In genomic region chr4:47278397-47278796, GRCm38 (mm10) we compare ENCODE assay signal across 29 mouse cellular contexts.
DNase-seq lines count a peak whose midpoint lies in the region; ATAC-seq lines count a peak whose summit lies in the region.
"Had no signal": no experiment of that assay in that cellular context is flagged by ENCODE, and none has a peak within 500 bp of the region (broad histone marks: within the 10 kb centered on the region; RNA-seq: fewer than 3 reads in every experiment).

No protein-coding gene starts in this region.

- no peaks in the 10 kb centered on the region for H3K9me3 ChIP-seq in hindbrain, embryonic 13.5 days
- H3K9me3 ChIP-seq in hindbrain, embryonic 11.5 days (ENCODE audit: control insufficient read depth, low read length) = no peaks in the 10 kb centered on the region
- H3K9me3 ChIP-seq in neural tube, embryonic 13.5 days = no peaks in the 10 kb centered on the region
- no peaks in the 10 kb centered on the region for H3K9me3 ChIP-seq in intestine, embryonic 15.5 days
- H3K9me3 ChIP-seq in neural tube, embryonic 15.5 days (replicated peaks) = no peaks in the 10 kb centered on the region
- H3K9me3 ChIP-seq: embryonic facial prominence, embryonic 13.5 days; forebrain, embryonic 10.5 days; forebrain, embryonic 15.5 days; limb, embryonic 10.5 days; limb, embryonic 15.5 days; neural tube, embryonic 12.5 days had no signal

- 96% methylated on average over 6 of the region's 6 CpGs for WGBS in hindbrain, embryonic 13.5 days
- WGBS in hindbrain, embryonic 11.5 days = 92% methylated on average over 6 of the region's 6 CpGs
- 94% methylated on average over 6 of the region's 6 CpGs for WGBS in neural tube, embryonic 13.5 days
- WGBS in intestine, embryonic 15.5 days = 78% methylated on average over 6 of the region's 6 CpGs
- 98% methylated on average over 6 of the region's 6 CpGs for WGBS in neural tube, embryonic 15.5 days

- no peak for DNase-seq in hindbrain, embryonic 11.5 days (ENCODE audit: low spot score)
- no peak for DNase-seq in neural tube, embryonic 10.5 days (ENCODE audit: extremely low spot score, low spot score)
- DNase-seq in spleen, postnatal 14 days (ENCODE audit: low spot score in 2 of 2) = no peak
- DNase-seq in B cell, adult 2 months = no peak
- DNase-seq: adrenal gland, postnatal 14 days; cerebellum, adult 11-12 months; cerebellum, adult 9-11 months; gastrocnemius, postnatal 25 days; heart, adult 11 months; heart, postnatal 4 days; layer of hippocampus, postnatal 36 days; lung, postnatal 4 days; right cerebral cortex, postnatal 14 days; thymus, adult 18-20 months; thymus, postnatal 25 days had no signal

- ATAC-seq in hindbrain, embryonic 13.5 days (ENCODE audit: low FRiP score) = no peak
- no peak for ATAC-seq in hindbrain, embryonic 11.5 days (ENCODE audit: low FRiP score)
- no peak for ATAC-seq in neural tube, embryonic 13.5 days (ENCODE audit: low read depth)
- peak; percentile 42 for ATAC-seq in intestine, embryonic 15.5 days
- no peak for ATAC-seq in neural tube, embryonic 15.5 days (ENCODE audit: low FRiP score)
- ATAC-seq: forebrain, embryonic 15.5 days had no signal

- H3K27me3 ChIP-seq in hindbrain, embryonic 13.5 days = 0 out of 2 replicates have a peak, but pooled peaks cover 8% of the 10 kb centered on the region
- H3K27me3 ChIP-seq in hindbrain, embryonic 11.5 days (ENCODE audit: control insufficient read depth, insufficient read depth, low read length) = no peaks in the 10 kb centered on the region
- H3K27me3 ChIP-seq in neural tube, embryonic 13.5 days = no peaks in the 10 kb centered on the region; the same call in 1 of the 2 replicates
- H3K27me3 ChIP-seq in intestine, embryonic 15.5 days (replicated peaks) = no peaks in the 10 kb centered on the region
- no peaks in the 10 kb centered on the region for H3K27me3 ChIP-seq in neural tube, embryonic 15.5 days (replicated peaks)
- H3K27me3 ChIP-seq: CH12.LX; embryonic facial prominence, embryonic 13.5 days; forebrain, embryonic 15.5 days; neural tube, embryonic 12.5 days had no signal

- no peak overlapping the region for H3K9ac ChIP-seq in hindbrain, embryonic 13.5 days
- H3K9ac ChIP-seq in hindbrain, embryonic 11.5 days (ENCODE audit: low read depth, low read length) = no peak overlapping the region
- no peak overlapping the region for H3K9ac ChIP-seq in neural tube, embryonic 13.5 days
- H3K9ac ChIP-seq in intestine, embryonic 15.5 days = no peak overlapping the region
- no peak overlapping the region for H3K9ac ChIP-seq in neural tube, embryonic 15.5 days (replicated peaks)
- H3K9ac ChIP-seq: embryonic facial prominence, embryonic 13.5 days; forebrain, embryonic 15.5 days; limb, embryonic 15.5 days; neural tube, embryonic 12.5 days had no signal

- no peak overlapping the region for H3K4me2 ChIP-seq in hindbrain, embryonic 13.5 days
- no peak overlapping the region for H3K4me2 ChIP-seq in hindbrain, embryonic 11.5 days (replicated peaks; ENCODE audit: low read depth, low read length)
- no peak overlapping the region for H3K4me2 ChIP-seq in neural tube, embryonic 13.5 days
- H3K4me2 ChIP-seq in intestine, embryonic 15.5 days (replicated peaks) = no peak overlapping the region
- H3K4me2 ChIP-seq in neural tube, embryonic 15.5 days = no peak overlapping the region
- H3K4me2 ChIP-seq: embryonic facial prominence, embryonic 13.5 days; forebrain, embryonic 15.5 days; heart, embryonic 11.5 days; limb, embryonic 15.5 days; midbrain, embryonic 11.5 days; neural tube, embryonic 12.5 days had no signal

- H3K36me3 ChIP-seq in hindbrain, embryonic 13.5 days = no peaks in the 10 kb centered on the region
- no peaks in the 10 kb centered on the region for H3K36me3 ChIP-seq in hindbrain, embryonic 11.5 days (ENCODE audit: control insufficient read depth, insufficient read depth, low read length)
- H3K36me3 ChIP-seq in neural tube, embryonic 13.5 days = no peaks in the 10 kb centered on the region
- H3K36me3 ChIP-seq in intestine, embryonic 15.5 days = no peaks in the 10 kb centered on the region
- H3K36me3 ChIP-seq in neural tube, embryonic 15.5 days = no peaks in the 10 kb centered on the region
- H3K36me3 ChIP-seq: embryonic facial prominence, embryonic 13.5 days; forebrain, embryonic 10.5 days; forebrain, embryonic 15.5 days; limb, embryonic 10.5 days; neural tube, embryonic 12.5 days had no signal

- H3K27ac ChIP-seq in hindbrain, embryonic 13.5 days = peak overlapping the region; percentile 32; the same call in 1 of the 2 replicates
- no peak overlapping the region for H3K27ac ChIP-seq in hindbrain, embryonic 11.5 days (ENCODE audit: low read depth, low read length)
- H3K27ac ChIP-seq in neural tube, embryonic 13.5 days (replicated peaks) = peak overlapping the region; percentile 73
- H3K27ac ChIP-seq in intestine, embryonic 15.5 days = no peak overlapping the region
- 0 out of 2 replicates have a peak overlapping the region, but pooled peaks have one; percentile 49 for H3K27ac ChIP-seq in neural tube, embryonic 15.5 days (replicated peaks)
- H3K27ac ChIP-seq: embryonic facial prominence, embryonic 13.5 days; forebrain, embryonic 10.5 days; forebrain, embryonic 15.5 days; kidney, postnatal 0 days; limb, embryonic 10.5 days; limb, embryonic 15.5 days; neural tube, embryonic 12.5 days had no signal

- H3K4me3 ChIP-seq in hindbrain, embryonic 13.5 days = no peak overlapping the region
- no peak overlapping the region for H3K4me3 ChIP-seq in hindbrain, embryonic 11.5 days (ENCODE audit: low read depth, low read length)
- no peak overlapping the region for H3K4me3 ChIP-seq in neural tube, embryonic 13.5 days
- H3K4me3 ChIP-seq in intestine, embryonic 15.5 days (replicated peaks) = no peak overlapping the region
- H3K4me3 ChIP-seq in neural tube, embryonic 15.5 days (replicated peaks) = no peak overlapping the region
- H3K4me3 ChIP-seq: embryonic facial prominence, embryonic 13.5 days; forebrain, embryonic 10.5 days; forebrain, embryonic 15.5 days; limb, embryonic 10.5 days; limb, embryonic 15.5 days; neural tube, embryonic 12.5 days had no signal

- peaks cover 16% of the 10 kb centered on the region for H3K4me1 ChIP-seq in hindbrain, embryonic 13.5 days (replicated peaks)
- H3K4me1 ChIP-seq in hindbrain, embryonic 11.5 days (replicated peaks; ENCODE audit: control insufficient read depth, insufficient read depth, low read length) = no peaks in the 10 kb centered on the region
- peaks cover 15% of the 10 kb centered on the region for H3K4me1 ChIP-seq in neural tube, embryonic 13.5 days (replicated peaks)
- H3K4me1 ChIP-seq in intestine, embryonic 15.5 days (replicated peaks) = no peaks in the 10 kb centered on the region
- H3K4me1 ChIP-seq in neural tube, embryonic 15.5 days = peaks cover 13% of the 10 kb centered on the region; the same call in 1 of the 2 replicates
- H3K4me1 ChIP-seq: neural tube, embryonic 12.5 days had no signal

Comparison
In these comparisons a context has a peak if more than half of its experiments do, and no peak if none do; other contexts are left out.
1. H3K27ac ChIP-seq: peak in hindbrain, embryonic 13.5 days (single experiment), neural tube, embryonic 13.5 days (single experiment) and neural tube, embryonic 15.5 days (single experiment); none in hindbrain, embryonic 11.5 days (single experiment) and intestine, embryonic 15.5 days (single experiment).